Mouse (Mus musculus): Measurements from ENCODE around the gene Zfp839.

DNA sequence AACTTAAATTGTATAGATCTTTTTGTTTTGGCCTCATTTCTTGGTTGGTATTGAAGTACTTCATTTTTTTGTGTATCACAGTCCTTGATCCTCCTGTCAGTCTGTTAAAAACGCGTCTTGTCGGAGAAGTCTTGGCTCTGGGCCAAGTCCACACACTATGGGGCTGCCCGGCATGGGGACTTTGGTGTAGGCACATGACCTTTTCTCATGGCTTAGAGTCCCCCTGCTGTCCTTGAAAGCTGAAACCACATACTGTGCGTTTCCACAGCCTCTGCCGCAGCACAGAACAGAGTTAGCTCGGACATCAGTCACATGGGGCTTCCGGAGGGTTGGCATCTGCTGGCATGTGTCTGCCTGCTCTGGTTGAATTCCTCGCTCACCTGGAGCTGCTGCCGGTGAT is 45.8 kb upstream of the Zfp839 start:
- TF ChIP-seq GATA1 (IDR thresholded peaks at IDR 0.05; ENCODE audit: borderline replicate concordance, low read length) = no peak
- no peak for TF ChIP-seq FLI1 (IDR thresholded peaks at IDR 0.05; ENCODE audit: low read length)

Data from megakaryocyte, embryonic 14.5 days (primary cell).